Mouse (Mus musculus): ENCODE results near the gene Defa33. TPM values are rescaled to one million over a fixed set of nuclear protein-coding genes. Genes with fewer than 3 reads are reported as not detected.
"Not testable (repeated sequence)": the region's sequence is repeated elsewhere in the genome, so short reads cannot be mapped to it uniquely, and the experiment has no call there.

Defa33 gene
- polyA plus RNA-seq (2015; fragmentation: Nextera tagmentation; extraction: Ambion mirVana): not detected in 2 replicates

DNA sequence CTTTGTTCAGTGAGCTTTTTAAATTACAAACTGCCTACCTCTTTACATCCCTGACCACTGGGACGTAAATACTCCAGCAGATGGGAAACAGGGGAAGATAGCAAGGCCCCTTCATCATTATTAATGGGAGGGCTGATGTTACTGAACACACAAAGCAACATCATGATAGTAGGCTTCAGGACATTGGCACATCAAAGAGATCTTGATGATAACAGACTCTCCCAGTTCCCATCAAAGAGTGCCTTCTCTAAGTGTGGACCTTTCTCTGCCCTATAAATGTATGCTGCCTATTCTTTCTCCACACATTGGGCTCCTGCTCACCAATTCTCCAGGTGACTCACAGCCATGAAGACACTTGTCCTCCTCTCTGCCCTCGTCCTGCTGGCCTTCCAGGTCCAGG is at the start of gene Defa33:
Defa33 (plus strand) TSS at position 301 of the 400 bp plus-strand sequence.
- not testable (repeated sequence) for H3K36me3 ChIP-seq; H3K9ac ChIP-seq; ATAC-seq (ENCODE audit: insufficient number of reproducible peaks, low FRiP score, low TSS enrichment, low read depth); H3K27ac ChIP-seq (replicated peaks); H3K4me1 ChIP-seq; H3K27me3 ChIP-seq; H3K4me3 ChIP-seq (replicated peaks); H3K9me3 ChIP-seq (replicated peaks); H3K4me2 ChIP-seq (replicated peaks)
- no CpG with 5 or more reads among the region's 2 CpGs for WGBS

GRCm38 (mm10) chr8:21378215-21378614 is 13.4 kb upstream of the Defa33 start, which contains the start of gene Defa2:
Gene Defa2, plus strand, starts transcription at chr8:21378515.
- WGBS: no CpG with 5 or more reads among the region's 2 CpGs
- not testable (repeated sequence) for H3K27me3 ChIP-seq, H3K9ac ChIP-seq

GRCm38 (mm10) chr8:21427111-21427510 is 35.5 kb downstream of the Defa33 start, which contains the start of gene Defa36:
Gene Defa36, plus strand, starts transcription at chr8:21427411.
- not testable (repeated sequence) for ATAC-seq (ENCODE audit: insufficient number of reproducible peaks, low FRiP score, low TSS enrichment, low read depth); H3K4me1 ChIP-seq; H3K36me3 ChIP-seq; H3K4me2 ChIP-seq (replicated peaks); H3K9ac ChIP-seq; H3K4me3 ChIP-seq (replicated peaks); H3K27ac ChIP-seq (replicated peaks); H3K27me3 ChIP-seq; H3K9me3 ChIP-seq (replicated peaks)
- WGBS: no CpG with 5 or more reads among the region's 1 CpGs

More at GRCm38 (mm10) chr8:21378215-21378614, 13.4 kb upstream of the Defa33 start, which contains the start of gene Defa2:
- not testable (repeated sequence) for H3K4me1 ChIP-seq; H3K4me3 ChIP-seq (replicated peaks); H3K27ac ChIP-seq (replicated peaks); H3K9me3 ChIP-seq (replicated peaks); H3K36me3 ChIP-seq; H3K4me2 ChIP-seq (replicated peaks); ATAC-seq (ENCODE audit: insufficient number of reproducible peaks, low FRiP score, low TSS enrichment, low read depth)

Other genes starting within 250 kb of the Defa33 start
- gene Defa22, start 229.5 kb upstream of the Defa33 start, polyA plus RNA-seq (2015; fragmentation: Nextera tagmentation; extraction: Ambion mirVana): not detected in 2 replicates
- gene Defa31, start 200.2 kb upstream of the Defa33 start, polyA plus RNA-seq (2015; fragmentation: Nextera tagmentation; extraction: Ambion mirVana): not detected in 2 replicates
- not detected in 2 replicates for gene Gm15293, start 190.2 kb upstream of the Defa33 start, polyA plus RNA-seq (2015; fragmentation: Nextera tagmentation; extraction: Ambion mirVana)
- gene Gm15292, start 142.1 kb upstream of the Defa33 start, polyA plus RNA-seq (2015; fragmentation: Nextera tagmentation; extraction: Ambion mirVana): not detected in 2 replicates
- gene Defa27, start 76.3 kb upstream of the Defa33 start, polyA plus RNA-seq (2015; fragmentation: Nextera tagmentation; extraction: Ambion mirVana): not detected in 2 replicates
- not detected in 2 replicates for gene Defa29, start 64.8 kb upstream of the Defa33 start, polyA plus RNA-seq (2015; fragmentation: Nextera tagmentation; extraction: Ambion mirVana)
- gene Defa2, start 13.3 kb upstream of the Defa33 start, polyA plus RNA-seq (2015; fragmentation: Nextera tagmentation; extraction: Ambion mirVana): not detected in 2 replicates
- gene Defa36, start 35.6 kb downstream of the Defa33 start, polyA plus RNA-seq (2015; fragmentation: Nextera tagmentation; extraction: Ambion mirVana): not detected in 2 replicates
- gene Gm7849, start 64.7 kb downstream of the Defa33 start, polyA plus RNA-seq (2015; fragmentation: Nextera tagmentation; extraction: Ambion mirVana): not detected in 2 replicates
- gene Defa20, start 117.4 kb downstream of the Defa33 start, polyA plus RNA-seq (2015; fragmentation: Nextera tagmentation; extraction: Ambion mirVana): not detected in 2 replicates
- gene Defa32, start 137.2 kb downstream of the Defa33 start, polyA plus RNA-seq (2015; fragmentation: Nextera tagmentation; extraction: Ambion mirVana): not detected in 2 replicates
- not detected in 2 replicates for gene Defa37, start 173.6 kb downstream of the Defa33 start, polyA plus RNA-seq (2015; fragmentation: Nextera tagmentation; extraction: Ambion mirVana)
- gene Defa28, start 191.2 kb downstream of the Defa33 start, polyA plus RNA-seq (2015; fragmentation: Nextera tagmentation; extraction: Ambion mirVana): not detected in 2 replicates
- not detected in 2 replicates for gene Gm7861, start 202.7 kb downstream of the Defa33 start, polyA plus RNA-seq (2015; fragmentation: Nextera tagmentation; extraction: Ambion mirVana)
- not detected in 2 replicates for gene Defa26, start 226.4 kb downstream of the Defa33 start, polyA plus RNA-seq (2015; fragmentation: Nextera tagmentation; extraction: Ambion mirVana)